Mouse (Mus musculus): ENCODE data around the gene Olfr1375. TPM values are rescaled to one million over a fixed set of nuclear protein-coding genes. Genes with fewer than 3 reads are reported as not detected.

The Olfr1375 gene
- not detected for polyA plus RNA-seq (2017; shearing (Covaris generic))

GRCm38 (mm10) chr11:51047809-51048208 is at the start of gene Olfr1375:
Gene Olfr1375 (plus strand): TSS chr11:51048109.

GRCm38 (mm10) chr11:51003296-51003695 is 44.6 kb upstream of the Olfr1375 start, which contains the start of gene Olfr51:
Gene Olfr51 (plus strand): TSS chr11:51003596.

GRCm38 (mm10) chr11:51013936-51014335 is 34.0 kb upstream of the Olfr1375 start, which contains the start of gene Olfr54:
Gene Olfr54 (plus strand): TSS chr11:51014236.

DNA sequence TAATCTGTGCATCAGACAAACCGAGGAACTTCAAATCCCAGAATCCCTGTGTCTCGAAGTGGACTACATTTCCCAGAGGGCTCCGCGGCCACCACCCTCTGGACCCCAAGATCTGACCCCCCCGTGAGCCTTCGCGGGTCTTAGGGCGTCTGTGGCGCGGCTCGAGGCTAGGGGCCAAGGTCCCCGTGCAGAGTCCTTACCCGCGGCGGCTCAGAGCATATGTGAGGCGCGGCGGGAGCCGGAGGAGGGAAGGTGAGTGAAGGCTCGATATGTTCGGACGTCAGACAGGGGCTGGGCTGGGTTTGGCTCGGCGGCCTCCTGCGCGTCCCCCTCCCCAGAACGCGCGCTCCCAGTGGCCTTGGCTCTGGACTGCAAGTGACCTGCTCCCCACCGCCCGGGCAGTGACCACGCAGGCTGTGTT is 11.3 kb downstream of the Olfr1375 start, which contains the start of gene Zfp354a:
TSS of gene Zfp354a (plus strand) at position 107 of the 421 bp plus-strand sequence.

Other genes with a start within 250 kb of the Olfr1375 start
- gene Zfp354c, start 220.4 kb upstream of the Olfr1375 start, polyA plus RNA-seq (2017; shearing (Covaris generic)), result 1.2 TPM
- not detected for gene Zfp879, start 206.6 kb upstream of the Olfr1375 start, polyA plus RNA-seq (2017; shearing (Covaris generic))
- gene Grm6, start 197.4 kb upstream of the Olfr1375 start, polyA plus RNA-seq (2017; shearing (Covaris generic)), result not detected
- not detected for gene Zfp454, start 160.5 kb upstream of the Olfr1375 start, polyA plus RNA-seq (2017; shearing (Covaris generic))
- gene Zfp2, start 131.9 kb upstream of the Olfr1375 start, polyA plus RNA-seq (2017; shearing (Covaris generic)), result not detected
- not detected for gene Zfp354b, start 116.5 kb upstream of the Olfr1375 start, polyA plus RNA-seq (2017; shearing (Covaris generic))
- not detected for gene 4933414I15Rik, start 104.3 kb upstream of the Olfr1375 start, polyA plus RNA-seq (2017; shearing (Covaris generic))
- gene Prop1, start 94.3 kb upstream of the Olfr1375 start, polyA plus RNA-seq (2017; shearing (Covaris generic)), result not detected
- not detected for gene Olfr1378, start 81.6 kb upstream of the Olfr1375 start, polyA plus RNA-seq (2017; shearing (Covaris generic))
- not detected for gene Olfr1377, start 66.1 kb upstream of the Olfr1375 start, polyA plus RNA-seq (2017; shearing (Covaris generic))
- gene Olfr51, start 44.5 kb upstream of the Olfr1375 start, polyA plus RNA-seq (2017; shearing (Covaris generic)), result 0.41 TPM
- gene Olfr54, start 33.9 kb upstream of the Olfr1375 start, polyA plus RNA-seq (2017; shearing (Covaris generic)), result not detected
- gene Zfp354a, start 11.1 kb downstream of the Olfr1375 start, polyA plus RNA-seq (2017; shearing (Covaris generic)), result not detected
- gene Gm12569, start 172.4 kb downstream of the Olfr1375 start, polyA plus RNA-seq (2017; shearing (Covaris generic)), result not detected
- gene Clk4, start 213.6 kb downstream of the Olfr1375 start, polyA plus RNA-seq (2017; shearing (Covaris generic)), result 260 TPM
- gene BC049762, start 214.9 kb downstream of the Olfr1375 start, polyA plus RNA-seq (2017; shearing (Covaris generic)), result not detected
- gene Col23a1, start 241.8 kb downstream of the Olfr1375 start, polyA plus RNA-seq (2017; shearing (Covaris generic)), result not detected

All from effector memory CD4-positive, alpha-beta T cell, adult 5 months (primary cell).